Mouse (Mus musculus) intestine, postnatal 0 days (tissue): ENCODE measurements at regions not wholly inside any gene's neighbourhood (a gene's known extent, or its start where the extent isn't known, plus 50 kb on each side); places are given as distances from the start of the nearest gene placed in this dataset.
"Not testable (repeated sequence)": the region's sequence is repeated elsewhere in the genome, so short reads cannot be mapped to it uniquely, and the experiment has no call there.

Experiments
- ATAC-seq: fragments of 200-750 bp; cut with Nextera tagmentation; 2 replicates; pipeline ENCODE4 v1.8.0; 2017; ENCODE audit warnings: mild to moderate bottlenecking, moderate TSS enrichment, moderate library complexity
- H3K27ac ChIP-seq: fragments of 300-500 bp; sonication (generic); 2 replicates; pipeline ENCODE4 v1.5.1; 2014; ENCODE audit warnings: mild to moderate bottlenecking, low read depth, low read length, moderate library complexity
- H3K27me3 ChIP-seq: fragments of 300-500 bp; sonication (generic); replicated peaks from 2 replicates; pipeline ENCODE4 v1.6.1; 2014; ENCODE audit warnings: low read length, mixed read lengths; ENCODE audit not compliant: control insufficient read depth, insufficient read depth
- H3K36me3 ChIP-seq: fragments of 300-500 bp; sonication (generic); 2 replicates; pipeline ENCODE4 v1.6.1; 2014; ENCODE audit warnings: mild to moderate bottlenecking, moderate library complexity; ENCODE audit not compliant: control insufficient read depth, insufficient read depth
- H3K4me1 ChIP-seq: fragments of 300-500 bp; sonication (generic); replicated peaks from 2 replicates; pipeline ENCODE4 v1.6.1; 2014; ENCODE audit warnings: antibody characterized with exemption, low read length, mixed read lengths; ENCODE audit not compliant: control insufficient read depth, insufficient read depth
- H3K4me2 ChIP-seq: fragments of 300-500 bp; sonication (generic); replicated peaks from 2 replicates; pipeline ENCODE4 v1.6.1; 2014; ENCODE audit warnings: low read depth, mild to moderate bottlenecking, moderate library complexity
- H3K4me3 ChIP-seq: fragments of 300-500 bp; sonication (generic); 2 replicates; pipeline ENCODE4 v1.5.1; 2014; ENCODE audit warnings: low read depth, low read length
- H3K9ac ChIP-seq: fragments of 300-500 bp; sonication (generic); 2 replicates; pipeline ENCODE4 v1.6.1; 2014; ENCODE audit warnings: mild to moderate bottlenecking, low read depth, low read length
- H3K9me3 ChIP-seq: fragments of 300-500 bp; sonication (generic); 2 replicates; pipeline ENCODE4 v1.6.1; 2016; ENCODE audit warnings: mixed run types; ENCODE audit not compliant: control insufficient read depth
- CTCF ChIP-seq: sonication (generic); IDR thresholded peaks from 2 replicates; pipeline ENCODE4 v1.5.1; 2016; ENCODE audit warnings: low read depth, mild to moderate bottlenecking, control low read depth, antibody characterized with exemption, moderate library complexity
- WGBS: fragments of 180-500 bp; shearing (Covaris S2); extraction: QIAGEN DNeasy Blood & Tissue Kit; methylation state at CpG from one replicate; pipeline ENCODE4 v1.1.7; 2014; 5-methylcytosine and 5-hydroxymethylcytosine counted together

- TF ChIP-seq CTCF = no peak
- Histone ChIP-seq H3K36me3 (no peaks in the 10 kb centered on the region), H3K4me2 (no peak overlapping the region), H3K4me1 (no peaks in the 10 kb centered on the region), H3K27ac (no peak overlapping the region), H3K27me3 (no peaks in the 10 kb centered on the region), H3K9me3 (no peaks in the 10 kb centered on the region), H3K9ac (no peak overlapping the region), H3K4me3 (no peak overlapping the region)
- WGBS = 90% methylated on average over 1 of the region's 1 CpGs
- no peak for ATAC-seq
Measured at GRCm38 (mm10) chr16:50023885-50024284, 223.6 kb downstream of the Cd47 start.

DNA sequence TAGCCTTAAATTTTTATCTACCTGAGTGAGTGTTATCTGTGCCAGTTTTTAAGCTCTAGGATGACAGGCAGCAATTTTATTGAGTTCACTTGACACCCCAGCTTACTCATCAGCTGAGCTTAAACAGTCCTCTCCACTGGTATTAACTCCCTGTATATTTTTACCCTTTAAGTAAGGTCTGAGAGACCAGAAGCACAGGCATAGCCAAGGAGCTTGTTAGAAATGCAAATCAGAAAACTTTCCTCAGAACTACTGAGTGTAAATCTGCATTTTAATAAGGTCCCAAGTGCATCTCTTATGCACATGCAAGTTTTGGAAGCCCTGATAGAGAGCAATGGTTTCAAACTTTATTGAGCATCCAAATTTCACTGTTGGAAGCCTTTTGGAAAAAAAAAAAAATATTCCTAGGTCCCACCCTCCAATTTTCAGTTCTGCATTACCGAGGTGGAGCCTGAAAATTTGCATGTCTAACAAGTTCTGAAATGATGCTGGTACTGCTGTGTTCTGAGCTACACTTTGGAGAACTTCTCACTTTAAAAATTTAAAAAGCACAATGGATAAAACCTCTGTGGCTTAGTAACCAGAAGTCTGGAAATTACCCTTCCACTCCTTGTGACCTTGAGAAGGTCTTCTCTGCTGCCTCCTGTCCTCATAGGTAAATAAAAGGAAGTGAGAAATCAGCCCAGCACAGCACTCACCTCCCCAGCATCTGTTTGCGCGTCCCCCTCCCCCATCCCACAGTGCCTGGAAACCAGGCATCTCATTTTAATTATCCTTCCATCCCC lies 226.0 kb downstream of the Cd47 start:
- H3K36me3 ChIP-seq = no peaks in the 10 kb centered on the region

GRCm38 (mm10) chr16:50027189-50027588 lies 226.9 kb downstream of the Cd47 start:
- H3K4me2 ChIP-seq = no peak overlapping the region
- H3K27me3 ChIP-seq = no peaks in the 10 kb centered on the region
- no peak overlapping the region for H3K4me3 ChIP-seq
- H3K9me3 ChIP-seq = no peaks in the 10 kb centered on the region
- no peak overlapping the region for H3K9ac ChIP-seq
- no peak overlapping the region for H3K27ac ChIP-seq
- no peak for ATAC-seq
- H3K36me3 ChIP-seq = no peaks in the 10 kb centered on the region
- no peaks in the 10 kb centered on the region for H3K4me1 ChIP-seq
- TF ChIP-seq CTCF = no peak
- 19% methylated on average over 2 of the region's 2 CpGs for WGBS

More for the DNA sequence above, 226.0 kb downstream of the Cd47 start:
- Histone ChIP-seq H3K4me1 (no peaks in the 10 kb centered on the region), H3K9me3 (no peaks in the 10 kb centered on the region), H3K4me2 (no peak overlapping the region), H3K27me3 (no peaks in the 10 kb centered on the region), H3K4me3 (no peak overlapping the region), H3K9ac (no peak overlapping the region), H3K27ac (no peak overlapping the region)
- TF ChIP-seq CTCF = no peak
- 16% methylated on average over 3 of the region's 3 CpGs for WGBS
- no peak for ATAC-seq

- Histone ChIP-seq H3K9me3 (no peaks in the 10 kb centered on the region), H3K9ac (no peak overlapping the region), H3K27me3 (no peaks in the 10 kb centered on the region), H3K4me2 (no peak overlapping the region), H3K27ac (no peak overlapping the region), H3K36me3 (no peaks in the 10 kb centered on the region), H3K4me3 (no peak overlapping the region), H3K4me1 (no peaks in the 10 kb centered on the region)
- ATAC-seq = no peak
- no peak for TF ChIP-seq CTCF
- WGBS = 93% methylated on average over 1 of the region's 1 CpGs
Measured at GRCm38 (mm10) chr16:50029711-50030110, 229.4 kb downstream of the Cd47 start.

- not testable (repeated sequence) for H3K4me1 ChIP-seq, H3K36me3 ChIP-seq, H3K9me3 ChIP-seq, H3K4me3 ChIP-seq, H3K27me3 ChIP-seq, H3K27ac ChIP-seq, H3K9ac ChIP-seq, H3K4me2 ChIP-seq
- ATAC-seq = peak; percentile 41; the same call in 1 of the 2 replicates
Measured at GRCm38 (mm10) chr16:50030355-50030754, 230.0 kb downstream of the Cd47 start.

DNA sequence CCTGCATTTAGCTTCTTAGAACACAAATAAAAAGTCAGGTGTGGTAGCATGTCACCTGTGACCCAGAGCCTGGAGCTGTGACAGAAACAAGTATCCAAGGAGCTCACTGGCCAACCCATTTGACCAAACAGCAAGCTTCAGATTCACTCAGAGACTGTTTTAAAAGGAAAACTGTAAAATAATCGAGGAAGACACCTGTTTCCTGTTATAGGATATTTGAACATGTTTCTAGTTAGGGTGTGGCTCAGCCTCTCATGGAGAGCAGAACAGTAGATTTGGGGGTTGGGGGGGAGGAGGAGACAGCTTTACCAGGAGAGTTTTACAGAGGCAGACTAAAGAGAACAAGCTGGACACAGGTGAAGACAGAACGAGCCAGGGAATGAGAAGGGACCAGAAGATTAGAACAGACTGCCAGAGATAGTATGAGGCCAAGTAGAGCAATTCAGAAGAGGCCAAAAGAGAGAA lies 230.6 kb downstream of the Cd47 start:
- H3K27ac ChIP-seq = no peak overlapping the region
- WGBS = 10% methylated on average over 2 of the region's 2 CpGs
- H3K4me3 ChIP-seq = no peak overlapping the region
- H3K9me3 ChIP-seq = no peaks in the 10 kb centered on the region
- no peak overlapping the region for H3K4me2 ChIP-seq
- no peak for TF ChIP-seq CTCF
- ATAC-seq = no peak
- H3K27me3 ChIP-seq = no peaks in the 10 kb centered on the region
- no peaks in the 10 kb centered on the region for H3K36me3 ChIP-seq
- no peaks in the 10 kb centered on the region for H3K4me1 ChIP-seq
- no peak overlapping the region for H3K9ac ChIP-seq
